Mouse (Mus musculus) R1 (cell line): ENCODE measurements around the gene Tarbp2.

Experiments
- DNase-seq: peaks from one replicate; pipeline ENCODE4 v3.0.0-alpha.2; 2018; ENCODE audit warnings: low read depth, low spot score

Gene Tarbp2

GRCm38 (mm10) chr15:102505770-102506463, 12.1 kb upstream of the Tarbp2 start:
- no peak for DNase-seq

- DNase-seq = no peak
These were observed 11.5 kb upstream of the Tarbp2 start for GRCm38 (mm10) chr15:102506464-102506830.

GRCm38 (mm10) chr15:102506864-102507263, 11.1 kb upstream of the Tarbp2 start:
- no peak for DNase-seq

- no peak for DNase-seq
These were observed 10.4 kb upstream of the Tarbp2 start for GRCm38 (mm10) chr15:102507561-102507960.

- DNase-seq = no peak
These were observed 9.7 kb upstream of the Tarbp2 start for GRCm38 (mm10) chr15:102508336-102508735.

GRCm38 (mm10) chr15:102510110-102510509, 7.9 kb upstream of the Tarbp2 start:
- DNase-seq = no peak

- peak; percentile 98 for DNase-seq
These were observed 7.3 kb upstream of the Tarbp2 start for GRCm38 (mm10) chr15:102510590-102511284.

GRCm38 (mm10) chr15:102511285-102511833, 6.6 kb upstream of the Tarbp2 start:
- no peak for DNase-seq

- no peak for DNase-seq
These were observed 6.0 kb upstream of the Tarbp2 start for GRCm38 (mm10) chr15:102512010-102512409.

GRCm38 (mm10) chr15:102512471-102512870, 5.5 kb upstream of the Tarbp2 start:
- DNase-seq = no peak

- DNase-seq = no peak
These were observed 5.0 kb upstream of the Tarbp2 start for GRCm38 (mm10) chr15:102513004-102513403.

- DNase-seq = no peak
These were observed 2.7 kb upstream of the Tarbp2 start for GRCm38 (mm10) chr15:102515261-102515660.

- no peak for DNase-seq
These were observed 2.2 kb upstream of the Tarbp2 start for GRCm38 (mm10) chr15:102515791-102516190.

GRCm38 (mm10) chr15:102516293-102516692, 1.7 kb upstream of the Tarbp2 start:
- DNase-seq = peak; percentile 54

GRCm38 (mm10) chr15:102516728-102517404, 1.1 kb upstream of the Tarbp2 start, which contains the start of gene Map3k12:
Gene Map3k12 (minus strand): TSS chr15:102517064.
- peak; percentile 75 for DNase-seq

- DNase-seq = no peak
These were observed 389 bp upstream of the Tarbp2 start for GRCm38 (mm10) chr15:102517631-102517975.

- DNase-seq = no peak
These were observed 838 bp downstream of the Tarbp2 start for GRCm38 (mm10) chr15:102518859-102519201.

- DNase-seq = no peak
These were observed 1.5 kb downstream of the Tarbp2 start for GRCm38 (mm10) chr15:102519211-102520141.

GRCm38 (mm10) chr15:102520416-102520815, 2.4 kb downstream of the Tarbp2 start:
- DNase-seq = no peak

- no peak for DNase-seq
These were observed 3.5 kb downstream of the Tarbp2 start for GRCm38 (mm10) chr15:102521480-102521879.

GRCm38 (mm10) chr15:102524892-102525485, 7.0 kb downstream of the Tarbp2 start, which contains the start of gene Npff:
Gene Npff (minus strand): TSS chr15:102524942.
- peak; percentile 77 for DNase-seq
